Mouse (Mus musculus): ENCODE results near the gene Gm3252.
"Not testable (repeated sequence)": the region's sequence is repeated elsewhere in the genome, so short reads cannot be mapped to it uniquely, and the experiment has no call there.

The Gm3252 gene

GRCm38 (mm10) chr14:4726038-4726880 lies at the start of gene Gm3252:
Gm3252 (plus strand) TSS chr14:4726775.
- DNase-seq (ENCODE audit: low spot score), result not testable (repeated sequence)

GRCm38 (mm10) chr14:4708938-4709337 lies 17.6 kb upstream of the Gm3252 start, which contains the start of gene Gm7876:
Gm7876 (plus strand) TSS chr14:4709238.
- DNase-seq (ENCODE audit: low spot score), result not testable (repeated sequence)

GRCm38 (mm10) chr14:4776037-4776436 lies 49.5 kb downstream of the Gm3252 start, which contains the start of gene Gm9602:
Gm9602 (plus strand) TSS chr14:4776337.
- not testable (repeated sequence) for DNase-seq (ENCODE audit: low spot score)

Data from ovary, postnatal 36 days (tissue).